Mouse (Mus musculus): ENCODE measurements around the gene Rnf223. TPM values are rescaled to one million over a fixed set of nuclear protein-coding genes. Genes with fewer than 3 reads are reported as not detected.
A peak's percentile ranks its signal among the peaks of the same experiment; 100 is the strongest.

The Rnf223 gene
- polyA plus RNA-seq (2015; fragmentation: Nextera tagmentation; extraction: Ambion mirVana), result not detected in 2 replicates

DNA sequence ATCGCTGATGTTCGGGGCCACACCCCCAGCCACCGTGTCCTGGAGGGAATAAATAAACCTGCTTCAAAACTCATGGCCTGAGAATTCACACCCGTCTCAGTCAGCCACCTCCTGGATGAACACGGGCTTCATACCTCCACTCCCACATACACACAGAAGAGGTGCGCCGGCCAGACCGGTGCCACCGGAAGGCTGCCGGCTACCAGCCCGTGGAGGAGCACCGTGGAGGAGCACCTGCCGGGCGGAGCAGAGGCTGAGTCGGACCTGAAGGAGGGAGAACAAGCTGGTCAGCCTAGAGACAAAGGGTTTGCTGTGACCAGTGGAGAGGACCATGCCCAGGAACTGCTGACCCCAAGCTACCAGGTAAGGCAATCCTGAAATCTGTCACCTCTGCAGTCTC, at the start of gene Rnf223:
Rnf223 (plus strand) TSS at position 78 of the 400 bp plus-strand sequence.
- no peak for TF ChIP-seq CTCF (IDR thresholded peaks at IDR 0.05; ENCODE audit: low read depth)
- ATAC-seq, result no peak
- H3K4me1 ChIP-seq (replicated peaks; ENCODE audit: control insufficient read depth, insufficient read depth, low read length), result no peaks in the 10 kb centered on the region
- H3K36me3 ChIP-seq (ENCODE audit: control insufficient read depth, insufficient read depth), result peaks cover 12% of the 10 kb centered on the region; the same call in 1 of the 2 replicates
- no peak within 1 kb of the TSS for H3K4me2 ChIP-seq (replicated peaks; ENCODE audit: low read depth)
- H3K9me3 ChIP-seq (ENCODE audit: control insufficient read depth), result no peaks in the 10 kb centered on the region
- no peaks in the 10 kb centered on the region for H3K27me3 ChIP-seq (replicated peaks; ENCODE audit: control insufficient read depth, insufficient read depth, low read length)
- H3K9ac ChIP-seq (ENCODE audit: low read depth, low read length), result no peak within 1 kb of the TSS
- H3K27ac ChIP-seq (ENCODE audit: low read depth, low read length), result no peak within 1 kb of the TSS
- 67% methylated on average over 15 of the region's 15 CpGs for WGBS
- H3K4me3 ChIP-seq (ENCODE audit: low read depth, low read length), result no peak within 1 kb of the TSS

DNA sequence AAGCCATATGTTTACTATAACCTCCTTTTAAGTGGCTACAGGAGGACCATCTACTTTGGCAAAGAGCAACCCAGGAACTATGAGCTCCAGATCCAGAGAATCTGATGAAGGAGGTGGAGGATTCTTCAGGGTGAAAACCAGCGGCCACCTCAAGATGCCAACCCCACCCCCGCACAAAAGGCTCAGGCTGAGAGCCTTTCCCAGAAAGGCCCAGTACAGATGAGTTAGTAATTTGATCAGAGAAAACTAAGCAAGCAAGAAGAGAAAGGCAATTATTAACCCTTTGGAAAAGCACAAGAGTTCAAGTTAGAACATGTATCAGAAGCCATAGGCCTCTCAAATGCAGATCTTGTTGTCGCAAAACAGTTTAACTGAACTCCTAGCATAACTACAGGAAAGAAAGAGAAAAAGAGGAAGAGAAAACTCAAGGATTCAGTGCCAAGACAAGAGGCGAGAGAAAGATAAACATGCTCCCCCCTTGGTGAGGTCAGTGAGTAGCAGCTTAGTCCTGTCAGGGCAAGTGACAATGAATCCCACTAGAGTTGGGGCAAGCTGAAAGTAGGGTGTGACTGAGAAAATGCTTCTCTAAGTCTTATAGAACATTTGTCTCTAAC, 47.6 kb upstream of the Rnf223 start:
- Histone ChIP-seq H3K9ac (ENCODE audit: low read depth, low read length) (no peak overlapping the region), H3K4me2 (replicated peaks; ENCODE audit: low read depth) (no peak overlapping the region), H3K4me3 (ENCODE audit: low read depth, low read length) (no peak overlapping the region), H3K4me1 (replicated peaks; ENCODE audit: control insufficient read depth, insufficient read depth, low read length) (0 out of 2 replicates have a peak, but pooled peaks cover 17% of the 10 kb centered on the region), H3K27ac (ENCODE audit: low read depth, low read length) (peak overlapping the region; percentile 68), H3K36me3 (ENCODE audit: control insufficient read depth, insufficient read depth) (no peaks in the 10 kb centered on the region), H3K9me3 (ENCODE audit: control insufficient read depth) (no peaks in the 10 kb centered on the region), H3K27me3 (replicated peaks; ENCODE audit: control insufficient read depth, insufficient read depth, low read length) (0 out of 2 replicates have a peak, but pooled peaks cover 2% of the 10 kb centered on the region)
- 59% methylated on average over 4 of the region's 4 CpGs for WGBS
- no peak for ATAC-seq
- no peak for TF ChIP-seq CTCF (IDR thresholded peaks at IDR 0.05; ENCODE audit: low read depth)

DNA sequence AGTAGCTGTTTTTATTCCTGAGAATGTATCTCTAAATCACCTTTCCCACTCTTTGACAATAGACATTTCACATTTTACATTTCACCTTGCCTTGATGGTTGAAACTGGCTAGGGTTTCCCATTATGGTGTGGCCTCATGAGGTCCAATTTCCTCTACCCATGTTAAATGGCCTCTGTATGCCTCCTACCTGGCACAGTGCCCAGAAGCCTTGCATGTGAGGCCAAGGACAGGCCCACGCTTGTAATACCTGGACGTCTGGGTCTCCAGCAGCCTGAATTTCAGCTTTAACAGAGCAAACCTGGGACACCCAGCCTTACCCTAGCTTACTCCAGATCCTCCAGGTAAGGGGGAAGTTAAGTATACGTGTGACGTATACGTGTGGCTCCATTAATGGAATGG, 47.0 kb upstream of the Rnf223 start:
- H3K27ac ChIP-seq (ENCODE audit: low read depth, low read length), result peak overlapping the region; percentile 68
- no peaks in the 10 kb centered on the region for H3K27me3 ChIP-seq (replicated peaks; ENCODE audit: control insufficient read depth, insufficient read depth, low read length)
- H3K4me1 ChIP-seq (replicated peaks; ENCODE audit: control insufficient read depth, insufficient read depth, low read length), result 0 out of 2 replicates have a peak, but pooled peaks cover 17% of the 10 kb centered on the region
- H3K9me3 ChIP-seq (ENCODE audit: control insufficient read depth), result no peaks in the 10 kb centered on the region
- H3K4me3 ChIP-seq (ENCODE audit: low read depth, low read length), result no peak overlapping the region
- TF ChIP-seq CTCF (IDR thresholded peaks at IDR 0.05; ENCODE audit: low read depth), result no peak
- peak; percentile 58 for ATAC-seq
- H3K36me3 ChIP-seq (ENCODE audit: control insufficient read depth, insufficient read depth), result no peaks in the 10 kb centered on the region
- no peak overlapping the region for H3K9ac ChIP-seq (ENCODE audit: low read depth, low read length)
- no peak overlapping the region for H3K4me2 ChIP-seq (replicated peaks; ENCODE audit: low read depth)
- 44% methylated on average over 5 of the region's 5 CpGs for WGBS

DNA sequence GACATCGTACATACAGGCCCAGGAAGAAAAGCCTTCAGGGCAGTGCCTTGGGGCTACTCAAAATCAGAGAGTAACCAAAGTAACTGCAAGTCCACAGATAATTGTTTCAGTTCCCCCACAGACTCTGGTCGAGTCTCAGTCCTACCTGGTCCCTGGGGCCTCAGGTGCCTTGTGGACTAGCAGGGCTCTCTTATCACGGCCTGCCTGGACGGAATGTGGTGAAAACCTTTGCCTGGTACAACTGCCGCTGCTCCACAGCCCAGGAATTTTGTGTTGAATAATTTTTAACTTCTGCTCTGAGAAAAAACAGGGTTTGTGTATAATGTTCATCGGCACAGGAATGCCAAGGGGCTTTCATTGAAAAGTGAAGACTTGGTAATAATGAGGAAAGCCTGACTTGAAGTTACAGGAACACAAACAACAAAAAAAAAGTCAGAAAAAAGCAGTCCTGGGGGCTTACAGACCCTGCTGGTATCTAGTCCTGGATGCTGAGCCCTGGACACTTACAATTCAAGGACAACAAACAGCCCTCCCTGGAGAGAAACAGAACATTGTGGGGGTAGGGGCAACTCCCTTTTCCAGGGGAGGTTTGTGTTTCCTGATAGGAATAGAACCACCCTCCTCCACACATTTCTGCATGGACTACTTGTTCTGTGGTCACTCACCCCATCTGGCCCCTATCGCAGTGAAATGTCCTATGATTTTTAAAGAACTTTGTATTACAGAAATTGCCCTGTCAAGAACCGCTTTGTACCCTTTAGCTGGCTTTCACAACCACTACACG, 46.0 kb upstream of the Rnf223 start:
- Histone ChIP-seq H3K9ac (ENCODE audit: low read depth, low read length) (no peak overlapping the region), H3K4me1 (replicated peaks; ENCODE audit: control insufficient read depth, insufficient read depth, low read length) (0 out of 2 replicates have a peak, but pooled peaks cover 17% of the 10 kb centered on the region), H3K4me2 (replicated peaks; ENCODE audit: low read depth) (no peak overlapping the region), H3K9me3 (ENCODE audit: control insufficient read depth) (no peaks in the 10 kb centered on the region), H3K27ac (ENCODE audit: low read depth, low read length) (peak overlapping the region; percentile 68; the same call in 1 of the 2 replicates), H3K36me3 (ENCODE audit: control insufficient read depth, insufficient read depth) (no peaks in the 10 kb centered on the region), H3K4me3 (ENCODE audit: low read depth, low read length) (no peak overlapping the region), H3K27me3 (replicated peaks; ENCODE audit: control insufficient read depth, insufficient read depth, low read length) (no peaks in the 10 kb centered on the region)
- ATAC-seq, result no peak
- TF ChIP-seq CTCF (IDR thresholded peaks at IDR 0.05; ENCODE audit: low read depth), result no peak
- 49% methylated on average over 9 of the region's 9 CpGs for WGBS

DNA sequence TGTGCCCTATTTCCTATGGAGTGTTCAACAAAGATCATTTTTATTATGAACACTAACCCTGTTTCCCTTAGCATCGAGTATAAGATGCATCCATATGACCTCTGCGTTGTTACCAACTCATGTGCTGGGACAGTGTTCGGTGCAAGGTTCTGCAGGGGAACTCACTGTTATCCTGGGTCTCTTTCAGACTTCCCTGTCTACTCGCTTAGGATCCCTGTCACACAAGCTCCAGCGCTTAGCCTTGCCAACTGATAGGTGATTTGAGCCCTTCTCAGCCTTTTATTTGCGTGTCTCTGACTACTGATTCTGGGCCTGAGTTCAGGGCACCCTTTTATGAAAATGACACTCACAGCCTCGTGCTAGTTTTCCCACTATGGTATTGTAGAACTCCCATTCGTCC, 45.1 kb upstream of the Rnf223 start:
- H3K27ac ChIP-seq (ENCODE audit: low read depth, low read length), result no peak overlapping the region
- no peaks in the 10 kb centered on the region for H3K9me3 ChIP-seq (ENCODE audit: control insufficient read depth)
- WGBS, result 79% methylated on average over 8 of the region's 8 CpGs
- no peak for ATAC-seq
- TF ChIP-seq CTCF (IDR thresholded peaks at IDR 0.05; ENCODE audit: low read depth), result no peak
- H3K4me3 ChIP-seq (ENCODE audit: low read depth, low read length), result no peak overlapping the region
- no peaks in the 10 kb centered on the region for H3K27me3 ChIP-seq (replicated peaks; ENCODE audit: control insufficient read depth, insufficient read depth, low read length)
- no peaks in the 10 kb centered on the region for H3K36me3 ChIP-seq (ENCODE audit: control insufficient read depth, insufficient read depth)
- 0 out of 2 replicates have a peak, but pooled peaks cover 16% of the 10 kb centered on the region for H3K4me1 ChIP-seq (replicated peaks; ENCODE audit: control insufficient read depth, insufficient read depth, low read length)
- H3K9ac ChIP-seq (ENCODE audit: low read depth, low read length), result no peak overlapping the region
- no peak overlapping the region for H3K4me2 ChIP-seq (replicated peaks; ENCODE audit: low read depth)

DNA sequence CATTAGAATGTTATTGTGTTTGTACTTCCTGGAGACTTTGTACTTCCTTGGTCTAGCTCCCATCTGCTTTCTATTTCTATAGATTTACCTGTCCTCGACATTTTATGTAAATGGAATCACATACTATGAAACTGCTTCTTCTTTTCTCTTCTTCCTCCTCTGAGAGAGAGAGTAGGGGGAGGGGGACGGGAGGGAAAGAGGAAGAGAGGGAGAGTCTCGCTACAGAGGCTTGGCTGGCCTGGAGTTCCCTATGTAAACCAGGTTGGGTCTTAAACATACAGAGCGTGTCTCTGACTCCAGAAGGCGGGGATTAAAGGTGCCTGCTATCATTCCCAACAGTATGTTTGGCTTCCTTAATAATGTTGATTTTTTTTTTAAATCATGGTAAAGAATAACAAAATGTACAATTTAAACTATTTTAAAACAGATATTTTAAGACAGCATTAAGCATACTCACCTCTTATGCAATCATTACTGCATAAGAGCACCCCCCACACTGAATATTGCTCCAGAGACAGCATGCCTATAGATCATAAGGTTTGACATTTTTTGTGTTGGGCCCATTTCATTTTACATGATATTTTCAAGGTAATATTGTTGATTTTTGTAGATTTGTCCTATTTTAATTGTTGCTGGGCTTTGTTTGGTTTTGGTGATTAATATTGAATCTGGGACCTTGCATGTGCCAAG, 42.8 kb upstream of the Rnf223 start:
- 13% methylated on average over 5 of the region's 5 CpGs for WGBS
- H3K27ac ChIP-seq (ENCODE audit: low read depth, low read length), result peak overlapping the region; percentile 73
- TF ChIP-seq CTCF (IDR thresholded peaks at IDR 0.05; ENCODE audit: low read depth), result no peak

More for the DNA sequence above, 42.8 kb upstream of the Rnf223 start:
- peak; percentile 57 for ATAC-seq
- no peaks in the 10 kb centered on the region for H3K9me3 ChIP-seq (ENCODE audit: control insufficient read depth)
- H3K4me1 ChIP-seq (replicated peaks; ENCODE audit: control insufficient read depth, insufficient read depth, low read length), result 0 out of 2 replicates have a peak, but pooled peaks cover 6% of the 10 kb centered on the region
- no peak overlapping the region for H3K4me3 ChIP-seq (ENCODE audit: low read depth, low read length)
- no peaks in the 10 kb centered on the region for H3K36me3 ChIP-seq (ENCODE audit: control insufficient read depth, insufficient read depth)
- no peak overlapping the region; the same call in 1 of the 2 replicates for H3K4me2 ChIP-seq (replicated peaks; ENCODE audit: low read depth)
- H3K27me3 ChIP-seq (replicated peaks; ENCODE audit: control insufficient read depth, insufficient read depth, low read length), result no peaks in the 10 kb centered on the region
- no peak overlapping the region for H3K9ac ChIP-seq (ENCODE audit: low read depth, low read length)
